Mouse (Mus musculus): ENCODE measurements around the gene Tmod2.

Tmod2 gene

GRCm38 (mm10) chr9:75600166-75600934 lies 10.8 kb downstream of the Tmod2 start:
- DNase-seq, result no peak

GRCm38 (mm10) chr9:75599191-75599841 lies 11.8 kb downstream of the Tmod2 start:
- DNase-seq, result no peak

DNA sequence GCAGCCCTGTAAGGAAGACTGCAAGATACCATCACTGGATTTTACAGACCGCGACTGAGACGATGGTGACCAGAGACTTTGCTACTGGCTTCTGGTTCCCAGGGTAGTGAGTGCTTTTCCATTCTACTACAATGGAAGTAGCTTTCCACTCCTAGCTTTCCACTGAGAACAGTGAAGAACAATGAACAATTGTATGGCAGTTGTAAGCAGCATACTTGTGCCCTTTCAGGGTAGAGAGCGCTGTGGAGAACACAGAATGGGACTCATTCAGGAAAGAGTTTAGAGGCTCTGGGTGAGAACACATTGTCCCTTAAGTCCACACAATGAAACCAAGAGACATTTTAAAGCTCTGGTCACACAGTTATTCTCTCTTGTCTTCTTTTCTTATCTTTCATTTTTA lies 13.5 kb downstream of the Tmod2 start:
- DNase-seq, result no peak

GRCm38 (mm10) chr9:75597036-75597435 lies 14.1 kb downstream of the Tmod2 start:
- DNase-seq, result no peak

DNA sequence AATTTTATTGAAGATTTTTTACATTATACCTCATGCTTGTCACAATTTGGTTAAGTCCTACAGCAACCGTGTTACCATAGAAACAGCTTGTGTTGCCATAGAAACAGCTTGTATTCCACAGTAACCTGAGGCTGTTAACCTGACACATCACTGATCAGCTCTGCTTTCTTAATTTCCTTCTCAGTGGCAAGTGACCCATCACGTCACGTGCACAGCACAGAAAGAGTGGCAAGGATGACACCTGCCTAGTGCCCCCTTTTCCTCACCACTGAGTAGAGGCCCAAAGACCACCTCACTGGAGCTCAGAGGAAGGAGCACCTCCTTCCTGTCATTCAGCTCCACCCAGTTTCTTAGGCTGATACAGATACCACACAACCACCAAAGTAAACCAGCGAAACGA lies 17.6 kb downstream of the Tmod2 start:
- DNase-seq, result no peak

- DNase-seq, result no peak
These were observed 21.0 kb downstream of the Tmod2 start for GRCm38 (mm10) chr9:75589850-75590790.

- DNase-seq, result no peak
These were observed 29.3 kb downstream of the Tmod2 start for GRCm38 (mm10) chr9:75581694-75582350.

DNA sequence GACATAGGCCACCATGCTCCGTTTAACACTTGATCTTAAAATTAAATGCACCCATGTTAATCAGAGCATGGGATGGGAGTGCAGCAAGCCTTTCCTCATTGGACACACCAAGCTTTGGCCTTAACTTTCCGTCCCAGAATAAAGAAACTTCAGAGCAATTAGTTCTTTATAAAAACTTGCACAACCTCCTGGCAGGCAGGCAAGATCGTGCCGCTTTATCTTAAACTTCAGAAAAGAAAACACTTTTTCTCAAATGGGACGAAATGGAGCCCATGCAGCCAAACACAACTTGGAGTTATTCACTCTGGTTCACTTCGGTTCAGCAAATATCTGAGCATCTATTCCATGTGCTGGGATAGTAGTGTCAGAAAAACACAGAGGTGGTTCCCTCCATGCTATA lies 31.8 kb downstream of the Tmod2 start:
- no peak for DNase-seq

- DNase-seq, result no peak
These were observed 39.8 kb downstream of the Tmod2 start for GRCm38 (mm10) chr9:75571036-75571942.

GRCm38 (mm10) chr9:75568399-75568798 lies 42.7 kb downstream of the Tmod2 start:
- DNase-seq, result no peak

- no peak for DNase-seq
These were observed 46.2 kb downstream of the Tmod2 start for GRCm38 (mm10) chr9:75564892-75565291.

DNA sequence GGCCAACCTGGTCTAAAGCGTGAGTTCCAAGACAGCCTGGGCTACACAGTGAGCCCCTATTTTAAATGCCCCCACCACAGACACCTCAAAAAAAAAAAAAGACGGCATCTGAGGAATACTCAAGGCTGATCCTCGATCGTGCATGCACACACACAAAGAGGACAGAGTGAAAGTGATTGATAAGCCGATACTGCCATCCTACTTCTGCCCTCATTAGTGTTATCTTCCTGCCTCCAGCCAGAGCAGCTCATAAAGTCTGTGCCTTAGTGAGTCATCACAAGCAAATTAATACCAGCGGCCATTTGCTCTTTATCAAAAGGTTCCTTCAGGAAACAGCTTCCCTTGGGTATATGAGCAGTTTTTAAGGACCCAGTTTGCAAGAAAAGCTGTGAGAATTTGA lies 47.5 kb downstream of the Tmod2 start:
- no peak for DNase-seq

- no peak for DNase-seq
These were observed 47.9 kb downstream of the Tmod2 start for GRCm38 (mm10) chr9:75563176-75563575.

DNA sequence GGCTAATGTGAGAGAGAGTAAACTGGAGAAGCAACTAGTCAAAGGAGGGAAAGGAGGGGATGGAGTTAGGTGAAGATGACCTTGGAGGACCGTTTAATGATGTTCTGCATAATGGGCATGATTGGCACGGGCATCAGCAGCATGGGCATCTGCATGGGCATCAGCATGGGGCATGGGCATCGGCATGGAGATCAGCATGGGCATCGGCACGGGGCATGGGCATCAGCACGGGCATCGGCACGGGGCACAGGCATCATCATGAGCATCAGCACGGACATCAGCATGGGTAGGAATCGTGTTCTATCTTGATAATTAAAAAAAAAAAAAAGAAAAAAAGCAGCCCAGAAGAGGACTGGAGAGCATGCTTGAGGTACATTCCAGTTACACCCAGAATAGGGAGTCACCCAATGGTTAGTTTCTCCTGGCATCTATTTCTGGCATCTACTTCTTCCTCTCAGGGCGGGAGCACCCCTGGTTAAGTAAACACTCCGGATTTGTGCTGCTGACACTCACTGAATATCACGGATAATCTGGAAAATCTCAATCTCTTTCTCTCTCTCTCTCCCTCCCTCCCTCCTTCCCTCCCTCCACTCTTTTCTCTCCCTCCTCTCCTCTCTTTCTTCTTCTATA lies 50.0 kb downstream of the Tmod2 start:
- DNase-seq, result no peak

- DNase-seq, result no peak
These were observed 50.8 kb downstream of the Tmod2 start for GRCm38 (mm10) chr9:75560353-75560752.

DNA sequence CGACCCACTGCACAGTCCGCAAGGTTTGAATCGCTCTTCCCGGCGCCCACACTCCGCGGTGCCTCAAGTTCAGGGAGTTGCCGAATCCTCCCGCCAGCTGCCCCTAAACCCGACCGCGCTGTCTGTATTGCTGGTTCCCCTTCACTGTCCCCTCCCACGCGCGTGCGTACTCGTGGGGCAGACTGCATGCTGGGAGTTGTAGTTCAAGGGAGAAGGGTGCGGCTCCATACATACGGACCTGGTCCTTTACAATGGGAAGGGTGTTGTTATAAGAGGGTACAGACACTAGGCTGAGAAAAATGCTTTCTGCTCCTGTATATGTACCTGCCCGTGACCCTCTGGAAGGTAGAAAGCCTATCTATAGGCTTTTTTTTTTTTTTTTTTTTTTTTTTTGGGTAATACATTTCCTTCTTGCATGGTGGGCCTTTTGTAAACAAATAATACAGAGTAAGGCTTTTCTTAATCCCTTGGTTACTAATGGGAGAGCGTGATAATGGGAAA lies 51.6 kb downstream of the Tmod2 start, which contains the start of gene Tmod3:
Gene Tmod3 (minus strand): TSS at position 146 of the 501 bp plus-strand sequence.
- peak; percentile 95 to 96 for DNase-seq

DNA sequence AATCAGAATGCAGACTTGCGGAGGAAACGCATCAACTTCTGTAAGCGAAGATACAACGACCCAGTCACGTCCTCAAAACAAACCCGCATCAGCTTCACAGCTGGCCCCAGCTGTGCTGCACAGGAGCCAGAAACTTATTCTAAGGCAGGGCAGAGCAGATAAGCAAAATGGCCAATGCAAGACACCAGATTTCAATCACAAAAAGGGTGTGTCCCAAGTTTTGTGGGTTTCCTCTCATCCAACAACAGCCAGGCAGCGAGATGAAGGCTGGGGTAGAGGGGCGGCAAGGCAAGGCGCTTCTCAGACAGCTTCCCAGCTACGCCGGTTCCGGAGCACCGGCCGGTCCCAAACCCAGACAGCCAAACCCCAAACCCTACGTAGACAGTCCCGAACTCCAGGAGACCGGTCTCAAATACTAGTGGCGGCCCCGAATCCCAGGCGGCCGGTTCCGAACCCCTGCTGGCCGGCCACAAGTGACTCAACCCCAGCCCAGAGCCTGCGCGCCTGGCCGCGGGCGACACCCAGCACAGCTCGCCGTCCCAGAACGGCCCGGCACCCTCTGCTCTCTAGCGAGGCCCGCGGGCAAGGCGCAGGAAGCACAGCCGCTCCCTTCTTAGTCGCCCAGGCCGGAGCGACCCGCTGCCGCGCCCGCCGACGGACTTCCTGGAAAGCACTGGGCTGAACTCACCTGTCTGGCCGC lies 52.2 kb downstream of the Tmod2 start:
- no peak for DNase-seq

DNA sequence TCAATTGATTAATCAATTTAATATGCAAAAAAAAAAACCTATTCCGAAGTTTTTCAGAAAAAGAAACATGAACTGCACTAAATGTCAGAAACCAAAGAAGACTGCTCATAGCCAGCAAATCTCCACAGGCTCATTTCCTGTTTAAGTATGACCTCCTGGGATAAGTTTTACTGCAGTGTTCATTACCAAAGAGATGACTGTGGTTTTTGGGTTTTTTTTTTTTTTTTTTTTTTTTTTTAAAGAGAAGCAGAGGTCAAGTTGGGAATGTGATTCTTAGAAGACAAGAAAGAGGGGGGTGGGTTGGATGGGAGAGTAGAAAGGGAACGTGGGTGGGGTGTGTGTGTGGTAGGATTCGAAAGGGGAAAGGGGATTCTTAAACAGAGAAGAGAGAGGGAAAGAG lies 52.8 kb downstream of the Tmod2 start:
- no peak for DNase-seq

GRCm38 (mm10) chr9:75553719-75554118 lies 57.4 kb downstream of the Tmod2 start:
- DNase-seq, result no peak

DNA sequence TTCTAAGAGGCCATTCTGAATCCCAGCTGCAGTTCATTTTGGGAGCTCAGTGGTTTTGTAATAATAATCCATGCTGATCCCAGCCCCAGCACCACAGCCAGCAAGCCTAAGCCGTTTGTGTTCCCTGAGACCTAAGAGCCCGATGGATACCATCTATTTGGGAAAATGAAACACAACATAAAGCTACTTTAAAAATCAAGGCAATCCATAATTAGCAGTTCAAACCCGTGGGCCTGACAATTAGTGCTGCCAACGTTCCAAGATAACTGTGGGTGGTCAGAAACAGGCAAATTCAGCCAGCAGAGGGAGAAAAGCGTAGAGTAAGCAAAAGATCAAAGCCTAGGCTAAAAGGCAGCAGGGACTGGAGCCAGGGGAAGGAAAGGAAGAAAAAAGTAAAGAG lies 59.8 kb downstream of the Tmod2 start:
- DNase-seq, result no peak

All from thymus, postnatal 36 days (tissue).